Mouse (Mus musculus): ENCODE measurements around the gene Zfp964. TPM values are rescaled to one million over a fixed set of nuclear protein-coding genes. Genes with fewer than 3 reads are reported as not detected.

Zfp964 gene
- total RNA-seq (2012; rRNA removed) (0.58 and 0.78 TPM in 2 replicates), polyA plus RNA-seq (2012; ENCODE audit: insufficient read depth in 1 of 2, insufficient read length in 2 of 2, low read depth in 1 of 2, low replicate concordance in 2 of 2, missing spikeins in 1 of 2) (under 1 TPM in 1 of 2 experiments, not detected in 1; 0.52 TPM)

- Histone ChIP-seq H3K4me1 (ENCODE audit: control insufficient read depth in 1 of 2, insufficient read depth in 2 of 2, low read length in 2 of 2) (peaks cover 0 to 2% of the 10 kb centered on the region in 2 experiments; a peak in 1 of 4 replicates), H3K36me3 (ENCODE audit: control insufficient read depth in 1 of 2, insufficient read depth in 2 of 2, low read length in 2 of 2) (0 out of 4 replicates have a peak, but pooled peaks cover 0 to 2% of the 10 kb centered on the region in 2 experiments), H3K79me2 (ENCODE audit: control insufficient read depth, insufficient read depth, low read length, poor library complexity) (no peaks in the 10 kb centered on the region; the same call in 1 of the 2 replicates), H3K4me3 (ENCODE audit: control insufficient read depth in 1 of 2, insufficient read depth in 1 of 2, low read depth in 2 of 2, low read length in 2 of 2) (peak within 1 kb of the TSS; percentile 70 to 92), H3K27me3 (ENCODE audit: control insufficient read depth in 1 of 2, insufficient read depth in 2 of 2, low read length in 2 of 2) (peaks cover 0 to 1% of the 10 kb centered on the region in 2 experiments; a peak in 2 of 4 replicates), H3K9ac (ENCODE audit: control insufficient read depth, low read depth, low read length, poor library complexity, severe bottlenecking) (peak within 1 kb of the TSS; percentile 76), H3K27ac (ENCODE audit: control insufficient read depth, low read depth, low read length) (no peak within 1 kb of the TSS), H3K9me3 (replicated peaks; ENCODE audit: insufficient read depth, low read length) (no peaks in the 10 kb centered on the region)
- peak; percentile 93 for DNase-seq (ENCODE audit: low read depth, low spot score)
- TF ChIP-seq MEF2A (IDR thresholded peaks at IDR 0.05; ENCODE audit: extremely low read depth, insufficient replicate concordance, low read depth, low read length, poor library complexity, severe bottlenecking) (no peak), BHLHE40 (IDR thresholded peaks at IDR 0.05; ENCODE audit: borderline replicate concordance, low read depth, low read length) (no peak), POLR2AphosphoS2 (IDR thresholded peaks at IDR 0.05; ENCODE audit: low read length) (no peak), KAT2A (conservative IDR thresholded peaks at IDR 0.05; ENCODE audit: low read depth, low read length) (no peak), CHD2 (IDR thresholded peaks at IDR 0.05; ENCODE audit: low read length) (no peak), MAX (IDR thresholded peaks at IDR 0.05; ENCODE audit: low read length) (no peak), NRF1 (IDR thresholded peaks at IDR 0.05; ENCODE audit: insufficient read depth, low read depth, low read length, poor library complexity, severe bottlenecking) (no peak), UBTF (IDR thresholded peaks at IDR 0.05; ENCODE audit: borderline replicate concordance, insufficient read depth, low read depth, low read length) (no peak), TCF12 (IDR thresholded peaks at IDR 0.05; ENCODE audit: low read depth, low read length) (0 out of 2 replicates have a peak, but pooled peaks have one; percentile 20), HCFC1 (IDR thresholded peaks at IDR 0.05; ENCODE audit: low read depth, low read length) (peak; percentile 45; the same call in 1 of the 2 replicates), ZMIZ1 (IDR thresholded peaks at IDR 0.05; ENCODE audit: low read depth, low read length) (no peak), SIN3A (IDR thresholded peaks at IDR 0.05; ENCODE audit: low read length) (peak; percentile 36; the same call in 1 of the 2 replicates), USF2 (IDR thresholded peaks at IDR 0.05; ENCODE audit: borderline replicate concordance in 1 of 2, insufficient read depth in 1 of 2, low read depth in 1 of 2, low read length in 2 of 2) (no peak), E2F4 (IDR thresholded peaks at IDR 0.05; ENCODE audit: borderline replicate concordance, low read depth, low read length) (no peak), POLR2A (IDR thresholded peaks at IDR 0.05; ENCODE audit: control insufficient read depth in 1 of 2, insufficient read depth in 1 of 2, low read depth in 1 of 2, low read length in 2 of 2, poor library complexity in 1 of 2) (peak; percentile 47 to 61; a peak in 2 of 4 replicates), SMC3 (IDR thresholded peaks at IDR 0.05; ENCODE audit: low read depth, low read length) (no peak), RAD21 (IDR thresholded peaks at IDR 0.05; ENCODE audit: low read depth, low read length) (no peak), TAL1 (IDR thresholded peaks at IDR 0.05; ENCODE audit: low read length) (no peak), CHD1 (IDR thresholded peaks at IDR 0.05; ENCODE audit: low read depth, low read length) (no peak), TBP (IDR thresholded peaks at IDR 0.05; ENCODE audit: low read depth, low read length) (no peak), JUND (IDR thresholded peaks at IDR 0.05; ENCODE audit: low read depth, low read length) (no peak), ELF1 (IDR thresholded peaks at IDR 0.05; ENCODE audit: low read depth, low read length) (no peak), MAZ (IDR thresholded peaks at IDR 0.05; ENCODE audit: low read depth, low read length) (no peak), MXI1 (IDR thresholded peaks at IDR 0.05; ENCODE audit: low read depth, low read length) (peak; percentile 67), CTCF (IDR thresholded peaks at IDR 0.05 in 2 of 3, conservative IDR thresholded peaks at IDR 0.05 in 1 of 3; ENCODE audit: control insufficient read depth in 1 of 3, insufficient read depth in 1 of 3, low read depth in 2 of 3, low read length in 3 of 3, poor library complexity in 1 of 3, severe bottlenecking in 1 of 3) (no peak), GABPA (IDR thresholded peaks at IDR 0.05; ENCODE audit: low read depth, low read length) (no peak), MYC (IDR thresholded peaks at IDR 0.05; ENCODE audit: low read depth, low read length) (no peak), ETS1 (IDR thresholded peaks at IDR 0.05; ENCODE audit: low read depth, low read length) (no peak), EP300 (IDR thresholded peaks at IDR 0.05; ENCODE audit: low read depth in 1 of 2, low read length in 2 of 2) (no peak), POLR2AphosphoS5 (IDR thresholded peaks at IDR 0.05; ENCODE audit: borderline replicate concordance, low read depth, low read length) (no peak), MAFK (IDR thresholded peaks at IDR 0.05; ENCODE audit: borderline replicate concordance, low read depth, low read length) (no peak), NELFE (IDR thresholded peaks at IDR 0.05; ENCODE audit: low read depth, low read length) (peak; percentile 57; the same call in 1 of the 2 replicates), ZNF384 (IDR thresholded peaks at IDR 0.05; ENCODE audit: low read depth, low read length) (no peak), MYB (IDR thresholded peaks at IDR 0.05; ENCODE audit: low read depth, low read length) (no peak), ZC3H11A (IDR thresholded peaks at IDR 0.05; ENCODE audit: low read depth, low read length) (no peak), ZKSCAN1 (IDR thresholded peaks at IDR 0.05; ENCODE audit: low read depth, low read length) (no peak)
Observed at GRCm38 (mm10) chr8:69654358-69654981, at the start of gene Zfp964. Zfp964 (plus strand) TSS chr8:69654479.
